Mouse (Mus musculus) A20 (cell line): Measurements from ENCODE around the gene Itga9.

Experiments used
- DNase-seq: peaks from one replicate; pipeline ENCODE4 v3.0.0-alpha.2; 2011; ENCODE audit warnings: low read depth, low spot score

Itga9 gene

DNA sequence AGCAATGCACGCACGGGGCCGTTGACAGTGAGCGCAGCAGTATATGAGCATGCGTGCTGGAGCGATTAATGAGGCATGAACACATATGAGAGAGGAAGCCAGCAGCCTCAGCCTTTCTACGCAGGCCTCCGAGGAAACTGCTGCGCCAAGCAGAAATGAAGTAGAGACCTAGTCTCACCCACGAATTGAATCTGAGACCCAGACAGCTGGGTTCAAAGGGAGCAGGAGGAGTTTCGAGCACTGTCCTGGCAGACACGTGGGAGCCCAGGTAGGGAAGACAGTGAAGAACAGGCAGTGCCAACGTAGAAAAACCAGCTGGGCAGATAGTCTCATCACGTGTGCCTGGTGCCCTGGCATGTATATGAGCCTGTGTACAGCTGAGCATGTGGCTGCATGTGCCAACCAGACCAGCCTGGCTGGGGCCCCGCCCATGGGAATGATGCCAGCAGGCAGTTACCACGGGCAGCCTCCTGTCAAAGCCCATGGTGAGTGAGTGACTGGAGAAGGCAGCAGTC lies 313.2 kb downstream of the Itga9 start:
- no peak for DNase-seq

DNA sequence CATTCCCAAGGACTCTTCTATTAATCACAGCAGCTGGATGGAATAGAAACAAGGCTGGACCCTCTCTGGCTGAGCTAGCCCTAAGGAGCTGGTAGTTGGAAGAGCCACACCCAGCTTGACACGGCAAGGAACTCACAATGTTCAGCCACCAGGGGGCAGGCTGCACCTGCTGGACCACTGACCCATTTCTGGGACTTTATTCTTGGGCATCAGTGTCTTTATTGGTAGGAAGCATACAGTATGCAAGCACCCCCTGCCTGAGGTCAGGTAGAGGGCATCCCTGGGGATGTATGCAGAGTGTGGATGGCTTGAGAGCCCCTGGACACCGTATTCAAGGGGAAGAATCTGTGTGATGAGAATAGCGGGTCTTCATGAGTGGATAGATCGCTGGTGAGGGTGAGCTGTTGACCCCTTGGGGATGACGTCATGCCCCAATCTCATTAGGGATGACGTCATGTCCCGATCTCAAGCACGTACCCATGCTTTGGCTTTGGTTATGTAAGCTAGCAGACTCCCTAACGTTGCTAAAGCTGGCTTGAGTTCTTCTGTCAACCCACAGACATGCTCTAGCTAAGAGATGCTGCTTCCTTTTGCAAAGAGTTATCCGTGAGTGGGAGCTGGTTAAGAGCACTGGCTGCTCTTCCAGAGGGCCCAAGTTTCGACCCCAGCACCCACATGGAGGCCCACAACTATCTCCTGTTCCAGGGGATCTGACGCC lies 314.5 kb downstream of the Itga9 start:
- peak; percentile 43 for DNase-seq

DNA sequence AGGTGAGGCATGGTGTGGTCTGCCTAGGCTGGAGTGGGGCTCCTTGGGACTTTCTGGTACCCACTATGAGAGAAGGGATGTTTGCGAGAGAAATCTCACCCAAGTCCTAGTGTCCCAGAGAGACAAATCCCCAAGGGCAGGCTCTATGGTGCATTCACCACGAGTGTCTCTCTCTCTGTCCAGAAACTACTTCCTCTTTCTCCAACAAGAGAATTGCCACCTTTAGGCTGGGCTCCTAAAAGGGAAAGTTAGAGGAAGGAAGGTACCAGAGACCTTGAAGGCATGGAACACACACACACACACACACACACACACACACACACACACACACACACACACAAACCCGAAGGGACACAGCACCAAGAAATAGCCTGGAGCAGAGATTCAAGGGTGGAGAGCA lies 315.4 kb downstream of the Itga9 start:
- no peak for DNase-seq

DNA sequence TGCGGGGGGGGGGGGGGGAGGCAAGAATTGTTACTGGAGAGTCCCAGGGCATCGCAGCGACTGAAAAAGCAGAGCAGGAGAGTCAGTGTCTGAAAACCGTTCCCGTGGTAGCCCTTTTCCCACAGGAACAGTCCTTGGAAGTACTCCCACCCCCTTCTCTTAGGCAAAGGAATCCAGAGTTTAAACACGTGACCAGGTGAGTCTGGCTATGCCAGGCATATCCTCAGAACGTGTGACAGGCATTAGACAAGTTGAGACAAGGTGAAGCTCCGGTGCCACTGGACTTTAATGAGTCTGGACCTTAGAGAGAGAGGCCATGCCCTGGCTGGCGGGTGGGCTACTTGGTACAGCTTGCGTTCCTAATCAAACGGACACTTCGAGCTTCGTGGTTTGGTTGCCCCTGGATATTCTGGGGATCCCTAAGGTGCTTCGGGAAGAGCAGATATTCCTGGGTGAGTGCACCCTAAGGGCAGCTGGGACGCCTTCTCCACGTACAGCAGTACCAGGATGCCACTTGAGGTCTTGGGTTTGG lies 318.1 kb downstream of the Itga9 start:
- DNase-seq, result no peak

DNA sequence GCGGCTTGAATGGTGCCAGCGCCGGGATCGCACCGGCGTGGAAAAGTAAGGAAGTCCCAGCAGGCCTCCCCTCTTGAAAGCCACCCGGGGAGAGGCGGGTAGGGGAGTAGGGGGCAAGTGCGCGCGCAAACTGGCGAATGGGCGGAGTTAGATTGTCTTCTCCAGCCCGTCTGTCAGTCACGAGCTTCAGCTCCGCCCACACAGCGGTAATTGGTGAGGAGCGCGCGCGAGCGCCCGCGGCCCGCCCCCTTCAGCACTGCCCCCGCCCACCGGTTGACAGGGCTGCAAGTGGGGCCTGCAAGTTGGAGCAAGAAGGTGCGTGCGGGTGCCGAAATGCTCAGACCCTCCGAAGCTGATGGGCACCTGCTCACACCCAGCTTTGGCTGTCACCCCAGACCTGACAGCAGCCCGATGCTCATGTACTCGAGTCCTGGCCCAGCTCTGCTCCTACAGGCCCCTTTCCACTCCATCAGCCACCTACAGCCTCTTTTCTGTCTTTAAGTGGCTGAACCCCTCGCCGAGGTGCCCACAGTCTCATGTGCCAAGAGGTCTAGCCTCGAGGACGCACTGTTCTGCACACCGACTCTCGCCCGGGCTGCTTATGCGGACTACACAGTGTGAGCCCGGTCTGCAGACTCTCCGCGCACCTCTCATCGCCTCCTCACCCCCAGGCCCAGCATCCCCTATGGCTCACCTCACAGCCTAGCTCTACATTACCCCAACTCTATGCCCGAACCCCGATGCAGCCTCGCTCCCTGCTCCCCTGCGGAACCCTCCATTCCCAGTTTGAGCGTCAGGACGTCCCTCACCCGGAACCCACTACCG lies 319.0 kb downstream of the Itga9 start:
- no peak for DNase-seq

DNA sequence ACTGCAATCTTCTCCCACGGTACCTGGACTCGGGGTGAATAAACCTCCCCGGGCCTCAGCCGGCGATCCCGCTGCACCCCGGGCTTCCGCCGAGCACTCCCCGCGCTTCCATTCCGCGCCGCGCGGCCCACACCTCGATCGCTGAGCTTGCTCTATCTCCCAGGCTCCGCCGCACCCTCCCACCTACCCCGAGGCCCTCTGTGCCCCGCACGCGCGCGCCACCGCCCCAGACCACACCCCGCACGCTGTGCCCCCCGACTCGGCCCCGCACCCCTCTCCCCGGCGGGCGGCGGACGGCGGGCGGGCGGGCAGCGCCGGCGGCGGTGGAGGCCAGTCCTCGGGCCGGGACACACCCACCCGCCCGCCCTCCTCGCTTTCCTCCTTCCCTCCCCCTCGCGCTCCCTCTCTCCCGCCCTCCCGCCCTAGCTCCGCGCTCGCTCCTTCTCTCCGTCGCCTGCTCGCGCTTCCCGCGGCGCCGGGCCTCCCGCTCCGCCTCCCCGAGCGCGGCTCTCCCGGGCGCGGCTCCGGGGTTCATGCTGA lies 319.7 kb downstream of the Itga9 start, which contains the start of gene Ctdspl:
Gene Ctdspl (plus strand): TSS at position 343 of the 540 bp plus-strand sequence.
- no peak for DNase-seq

DNA sequence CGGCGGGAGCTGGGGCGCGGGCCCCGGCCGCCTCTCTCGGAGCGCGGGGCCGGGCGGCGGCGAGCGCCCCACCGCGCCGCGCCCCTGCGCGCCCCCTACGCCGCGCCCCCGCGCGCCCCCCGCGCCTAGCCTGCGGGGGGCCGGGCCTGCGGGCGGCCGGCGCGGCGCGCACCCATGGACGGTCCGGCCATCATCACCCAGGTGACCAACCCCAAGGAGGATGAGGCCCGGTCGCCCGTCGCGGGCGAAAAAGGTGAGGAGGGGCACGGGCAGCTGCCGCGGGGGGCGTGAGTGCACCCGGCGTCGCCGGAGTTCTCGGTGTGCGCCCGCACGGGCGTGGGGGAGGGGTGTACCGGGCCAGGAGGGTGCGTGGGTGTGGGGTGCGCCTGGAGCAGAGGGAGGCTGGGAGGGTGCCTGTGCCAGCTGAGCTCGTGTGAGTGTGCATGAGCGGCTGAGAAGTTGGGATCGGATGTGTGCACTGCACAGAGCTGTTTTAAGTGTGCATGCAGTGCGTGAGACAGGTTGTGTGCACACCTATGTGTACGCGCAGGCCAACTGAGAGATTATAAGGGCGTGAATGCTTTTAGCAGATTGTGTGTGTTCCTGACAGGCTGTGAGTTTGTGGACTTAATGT lies 320.3 kb downstream of the Itga9 start:
- DNase-seq, result no peak

DNA sequence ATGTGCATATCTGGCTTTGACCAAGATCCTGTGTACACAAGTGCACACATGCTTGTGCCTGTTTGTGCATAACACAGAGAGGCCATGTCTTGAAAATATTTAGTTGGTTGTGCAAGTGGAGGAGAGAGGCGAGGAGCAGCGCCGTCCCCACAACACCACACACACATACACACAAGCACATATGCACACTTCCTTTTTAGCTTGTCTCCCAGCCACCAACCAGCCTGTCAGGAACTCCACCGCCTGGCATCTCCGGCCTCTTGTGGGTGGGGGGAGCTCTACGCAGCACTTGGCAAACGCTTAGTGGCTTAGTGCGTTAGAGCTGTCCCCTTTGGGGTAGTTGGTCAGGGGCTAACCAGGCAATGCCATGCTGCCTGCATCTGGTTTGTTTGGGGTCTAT lies 321.0 kb downstream of the Itga9 start:
- DNase-seq, result no peak

DNA sequence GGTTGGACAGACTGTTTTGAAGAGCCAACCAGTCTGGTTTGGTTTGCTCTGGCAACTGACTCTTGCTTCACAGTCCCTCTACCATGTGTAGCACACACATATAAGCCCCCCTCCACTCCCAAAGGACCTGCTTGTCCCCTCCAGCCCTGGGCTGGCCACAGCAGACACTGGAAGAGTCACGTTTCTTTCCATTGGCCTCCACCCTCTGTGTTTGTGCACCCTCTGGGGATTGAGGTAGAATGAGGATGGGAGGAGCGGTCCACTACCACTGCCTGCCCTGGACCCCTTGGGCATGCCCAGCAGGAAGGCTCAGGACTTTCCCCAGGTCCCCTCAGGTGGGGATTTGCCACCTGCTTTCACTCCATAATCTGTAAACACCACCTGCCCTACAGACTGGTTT lies 321.5 kb downstream of the Itga9 start:
- DNase-seq, result no peak

DNA sequence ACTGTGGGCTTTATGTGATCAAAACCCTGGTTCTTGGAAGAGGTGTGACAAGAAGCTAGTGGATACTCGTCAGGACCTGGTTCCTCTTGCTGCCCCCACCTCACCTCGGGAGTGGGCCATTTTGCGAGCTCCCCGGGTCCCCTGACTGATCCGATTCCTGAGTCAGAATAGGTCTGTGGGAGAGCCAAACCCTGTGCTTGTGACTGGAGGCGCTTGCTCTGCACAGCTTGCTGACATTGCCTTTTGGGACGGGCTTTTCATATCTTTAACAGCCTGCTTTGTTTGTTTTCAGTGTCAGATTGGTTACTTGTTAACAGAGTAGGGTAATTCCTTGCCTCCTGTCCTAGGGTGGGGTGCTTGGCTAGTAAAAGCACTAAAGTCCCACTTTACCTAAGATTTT lies 322.2 kb downstream of the Itga9 start:
- DNase-seq, result no peak

DNA sequence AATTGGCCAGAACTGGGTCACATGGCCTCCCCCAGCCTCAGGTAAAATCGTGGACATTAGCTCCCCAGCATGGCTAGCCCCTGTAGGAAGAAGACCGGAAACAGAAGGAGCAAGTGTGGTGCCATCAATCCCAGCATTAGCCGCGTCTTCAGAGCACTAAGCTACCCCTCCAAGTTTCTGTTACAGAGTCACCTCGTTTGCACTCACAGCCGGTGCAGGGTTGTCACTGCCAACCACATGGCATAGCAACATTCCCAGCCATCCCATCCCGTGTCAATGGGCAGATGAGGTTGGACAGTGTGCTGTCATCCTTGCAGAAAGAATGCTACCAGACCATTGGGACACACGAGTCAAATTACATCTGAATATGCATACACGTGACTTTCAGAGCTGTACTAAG lies 324.1 kb downstream of the Itga9 start:
- no peak for DNase-seq

DNA sequence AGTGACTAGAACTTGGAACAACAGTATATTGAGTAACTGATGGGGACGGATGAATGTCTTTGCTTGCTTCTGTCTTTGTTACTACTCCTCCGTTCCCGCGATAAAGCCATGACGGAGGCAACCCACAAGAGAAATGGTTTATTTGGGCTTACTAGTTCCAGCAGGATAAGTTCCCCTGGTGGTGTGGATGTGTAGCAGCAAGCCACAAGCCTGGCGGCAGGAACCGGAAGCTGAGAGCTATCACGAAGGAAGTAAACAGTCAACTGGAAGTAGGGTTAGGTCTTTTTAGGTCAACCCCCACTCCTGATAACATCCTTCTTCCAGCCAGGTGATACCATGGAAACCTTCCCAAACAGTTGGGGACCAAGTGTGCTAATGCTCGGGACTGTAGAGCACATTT lies 327.3 kb downstream of the Itga9 start:
- no peak for DNase-seq

DNA sequence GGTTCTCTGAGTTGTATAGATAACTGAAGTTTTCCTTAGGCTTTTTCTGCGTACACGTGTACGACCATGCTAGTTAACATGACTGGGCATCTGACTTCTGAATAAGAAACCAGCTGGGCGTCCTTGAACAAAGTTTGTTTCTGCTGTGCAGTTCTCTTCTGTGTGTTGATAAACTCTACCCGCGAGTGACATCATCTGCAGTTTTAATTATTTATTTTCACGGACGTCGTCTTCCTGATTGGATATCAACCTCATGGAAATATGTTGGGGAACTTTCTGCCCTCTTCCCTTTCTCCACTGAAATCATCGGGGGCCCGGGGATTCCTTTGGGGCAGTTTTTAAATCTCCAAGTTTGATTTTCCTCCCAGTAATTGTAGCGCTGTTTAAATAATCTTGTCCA lies 327.8 kb downstream of the Itga9 start:
- DNase-seq, result no peak

DNA sequence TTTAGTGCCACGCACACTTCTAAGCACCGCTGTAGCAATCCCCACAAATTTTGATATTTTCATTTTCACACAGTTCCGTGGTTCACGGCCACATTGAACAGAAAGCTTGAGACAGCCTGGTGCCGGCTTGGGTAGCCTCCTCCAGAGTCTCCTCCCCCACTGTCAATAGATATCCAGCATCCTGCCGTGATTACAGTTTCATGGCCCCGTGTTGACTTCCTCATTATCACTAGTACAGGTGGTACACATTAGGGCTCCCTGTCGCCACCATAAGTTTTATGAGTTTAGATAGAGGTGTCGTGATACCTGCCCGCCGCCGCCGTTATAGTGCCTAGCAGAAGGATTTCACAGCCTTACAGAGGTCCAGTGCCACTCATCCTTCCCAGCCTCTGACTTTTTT lies 328.6 kb downstream of the Itga9 start:
- DNase-seq, result no peak

DNA sequence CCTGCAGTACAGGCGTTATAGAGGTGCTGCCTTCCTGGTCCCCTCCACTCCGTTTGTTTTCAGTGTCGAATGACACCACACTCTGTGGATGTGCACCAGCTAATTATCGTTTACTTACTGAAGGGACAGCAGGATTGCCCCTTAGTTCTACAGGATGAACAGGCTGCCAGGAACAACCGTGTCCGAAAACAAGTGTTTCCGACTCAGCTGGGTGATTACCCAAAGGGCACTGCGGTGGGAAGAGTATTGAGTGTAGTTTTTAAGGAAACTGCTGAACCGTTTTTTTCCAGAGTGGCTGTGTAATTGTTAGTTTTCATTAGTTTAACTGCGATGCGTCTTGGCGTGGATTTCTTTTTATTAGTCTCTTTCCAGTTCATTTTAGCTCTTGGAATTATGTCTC lies 329.6 kb downstream of the Itga9 start:
- no peak for DNase-seq

DNA sequence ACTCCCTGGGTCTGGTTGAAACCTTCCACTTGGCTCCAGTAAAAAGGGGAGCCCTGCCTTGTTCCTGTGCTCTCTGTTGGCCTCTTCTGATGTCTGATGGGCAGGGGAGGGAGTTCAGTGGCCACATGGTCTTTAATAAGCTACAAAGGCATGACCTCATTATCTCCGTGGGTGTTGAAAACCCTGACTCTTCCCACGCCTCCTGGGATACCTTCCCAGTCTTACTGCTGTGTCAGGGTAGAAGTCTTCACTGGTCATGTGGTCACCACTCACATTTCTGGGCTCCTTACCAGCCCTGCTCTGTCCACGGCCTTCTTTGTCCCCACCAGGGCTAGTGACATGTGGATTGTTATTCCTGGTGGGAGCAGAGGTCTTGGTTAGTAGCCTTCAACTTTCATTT lies 331.0 kb downstream of the Itga9 start:
- no peak for DNase-seq

DNA sequence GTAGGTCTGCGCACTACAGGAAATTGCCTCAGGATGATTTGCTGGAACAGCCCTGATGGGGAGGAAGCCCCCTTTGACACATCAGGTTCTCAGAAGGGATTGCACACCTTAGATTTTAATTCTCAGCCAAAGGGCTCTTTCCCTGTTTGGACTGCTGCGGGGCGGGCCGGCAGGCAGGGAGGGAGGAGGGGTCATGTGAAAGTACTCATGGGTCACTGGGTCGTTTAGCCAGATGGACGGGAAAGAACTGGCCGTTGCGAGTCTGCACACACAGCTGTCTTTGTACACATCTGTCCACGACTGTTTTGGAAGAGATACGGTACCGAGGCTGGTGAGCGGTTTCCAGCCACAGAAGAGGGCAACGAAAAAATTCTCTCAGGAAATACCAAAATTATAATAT lies 332.9 kb downstream of the Itga9 start:
- no peak for DNase-seq

DNA sequence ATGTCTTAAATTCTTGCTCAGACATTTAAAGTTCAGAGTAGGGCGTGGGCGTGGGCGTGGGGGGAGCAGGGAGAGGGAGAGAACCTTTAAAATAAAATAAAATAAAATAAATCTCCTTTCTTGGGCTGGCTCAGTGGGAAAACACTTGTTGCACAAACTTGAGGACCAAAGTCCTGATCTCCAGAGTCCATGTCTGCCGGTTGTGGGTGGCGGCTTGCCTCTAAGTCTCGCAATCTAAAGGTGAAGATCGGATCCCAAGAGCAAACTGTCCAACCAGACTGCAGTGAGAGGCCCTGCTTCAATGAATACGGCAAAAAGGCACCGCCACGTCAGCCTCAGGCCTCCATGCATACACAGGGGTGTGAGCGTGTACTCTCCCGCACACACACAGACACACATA lies 333.3 kb downstream of the Itga9 start:
- no peak for DNase-seq

DNA sequence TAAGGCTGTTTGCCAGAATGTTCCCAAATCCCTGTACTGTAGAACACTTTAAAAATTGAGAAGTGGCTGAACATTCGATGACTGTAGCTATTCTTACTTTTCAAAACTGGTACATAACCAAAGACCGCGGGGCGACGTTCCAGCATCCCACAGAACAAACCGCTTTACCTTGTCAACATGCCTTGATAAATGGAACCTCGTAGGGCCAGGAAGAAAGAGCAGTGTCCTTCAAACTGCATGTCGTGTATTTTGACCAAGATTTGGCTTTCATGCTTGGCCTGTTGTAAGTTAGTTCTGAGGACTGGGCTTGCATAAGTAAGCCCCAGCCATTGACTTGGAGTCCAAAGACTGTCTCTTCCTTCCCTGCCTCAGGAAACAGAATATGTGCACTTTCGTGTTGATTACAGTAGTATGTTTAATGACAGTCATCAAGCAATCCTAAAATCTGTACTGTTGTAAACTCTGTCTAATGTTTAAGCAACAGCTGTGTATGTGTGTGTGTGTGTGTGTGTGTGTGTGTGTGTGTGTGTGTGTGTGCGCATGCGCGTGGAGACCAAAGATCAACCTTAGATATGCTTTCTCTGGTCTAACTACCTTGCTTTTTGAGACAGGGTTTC lies 334.2 kb downstream of the Itga9 start:
- no peak for DNase-seq

DNA sequence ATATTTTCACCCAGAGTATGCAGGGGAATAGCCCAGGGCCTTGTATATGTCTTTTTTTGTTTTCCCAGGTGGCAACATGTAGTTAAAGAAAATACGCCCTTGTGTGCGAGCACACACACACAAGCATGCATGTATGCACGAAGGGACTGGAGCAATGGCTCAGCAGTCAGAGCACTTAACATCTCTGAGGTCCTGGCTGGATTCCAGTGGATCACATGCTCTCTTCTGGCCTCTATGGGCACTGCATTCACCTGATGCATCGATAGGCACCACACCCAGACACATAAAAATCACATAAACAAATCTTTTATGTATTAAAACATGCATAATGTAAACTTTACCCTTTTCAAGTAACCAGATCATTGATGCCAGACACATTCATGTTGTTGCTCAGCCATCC lies 335.5 kb downstream of the Itga9 start:
- DNase-seq, result no peak

DNA sequence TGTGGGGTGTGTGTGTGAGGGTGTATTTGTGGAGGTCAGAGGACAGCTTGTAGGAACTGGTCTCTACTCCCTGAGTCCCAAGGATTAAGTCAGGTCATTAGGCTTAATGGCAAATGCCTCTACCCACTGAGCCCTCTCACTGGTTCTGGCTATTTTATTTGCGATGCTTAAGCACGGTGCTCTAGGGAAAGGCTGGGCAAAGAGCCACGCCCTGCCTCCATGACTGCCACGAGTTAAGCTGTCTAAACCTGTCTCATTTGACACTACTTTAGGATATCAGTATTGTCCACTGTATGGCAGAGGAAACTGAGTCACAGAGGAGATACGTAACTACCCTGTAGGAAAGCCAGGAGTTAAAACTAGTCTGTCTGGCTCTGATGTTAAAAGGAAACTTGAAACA lies 337.5 kb downstream of the Itga9 start:
- no peak for DNase-seq

DNA sequence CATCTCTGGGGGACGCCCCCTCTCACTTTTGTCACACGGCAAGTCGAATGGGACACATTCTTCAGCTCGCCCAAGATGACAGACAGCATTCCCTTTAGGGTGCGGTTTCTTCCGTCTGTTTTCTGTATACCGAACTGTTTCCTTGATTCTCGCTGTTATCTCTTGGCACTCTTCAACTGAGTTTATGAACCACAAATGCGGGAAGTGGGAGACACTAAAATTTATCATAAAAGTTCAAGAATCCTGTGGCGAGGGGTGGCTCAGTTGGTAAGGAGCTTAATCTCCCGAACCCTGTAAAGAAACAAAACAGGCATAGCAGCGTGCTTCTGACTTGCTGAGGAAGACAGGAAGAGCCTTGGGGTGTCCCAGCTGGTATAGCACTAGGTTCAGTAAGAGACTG lies 337.9 kb downstream of the Itga9 start:
- DNase-seq, result no peak
